Mouse (Mus musculus) ovary, adult 10 weeks (tissue): Measurements from ENCODE around the gene Rbmx2. TPM values are rescaled to one million over a fixed set of nuclear protein-coding genes. Genes with fewer than 3 reads are reported as not detected.

Source experiments
- polyA plus RNA-seq: library from polyadenylated mRNA; stranded (reverse); fragments of 350-450 nt; fragmentation: Illumina TruSeq; extraction: RNeasy Lipid Tissue Mini Kit (QIAGEN cat#74804); gene quantifications from one replicate; pipeline ENCODE4 v1.2.3, GENCODE M21; 2014

Gene Rbmx2
- 11.8 TPM for polyA plus RNA-seq

GRCm38 (mm10) chrX:48694864-48695371 lies at the start of gene Rbmx2:
Rbmx2 (plus strand) TSS chrX:48695004.

GRCm38 (mm10) chrX:48674171-48674570 lies 20.6 kb upstream of the Rbmx2 start, which contains the start of gene Gpr119:
Gpr119 (minus strand) TSS chrX:48674478.

Other genes with a start within 250 kb of the Rbmx2 start
- 9.6 TPM for gene Elf4, start 231.9 kb upstream of the Rbmx2 start, polyA plus RNA-seq
- 79.0 TPM for gene Aifm1, start 181.4 kb upstream of the Rbmx2 start, polyA plus RNA-seq
- gene Rab33a, start 175.7 kb upstream of the Rbmx2 start, polyA plus RNA-seq, result 1.1 TPM
- gene Zfp280c, start 100.5 kb upstream of the Rbmx2 start, polyA plus RNA-seq, result 43.9 TPM
- gene Slc25a14, start 71.6 kb upstream of the Rbmx2 start, polyA plus RNA-seq, result 17.6 TPM
- gene Gpr119, start 20.5 kb upstream of the Rbmx2 start, polyA plus RNA-seq, result not detected
- gene Gm595, start 182.7 kb downstream of the Rbmx2 start, polyA plus RNA-seq, result 0.20 TPM